Mouse (Mus musculus): Measurements from ENCODE around the gene Rnls. TPM values are rescaled to one million over a fixed set of nuclear protein-coding genes. Genes with fewer than 3 reads are reported as not detected.

The Rnls gene
- total RNA-seq, 2 experiments from 2014 or later = 2.5 TPM; not detected in 1

DNA sequence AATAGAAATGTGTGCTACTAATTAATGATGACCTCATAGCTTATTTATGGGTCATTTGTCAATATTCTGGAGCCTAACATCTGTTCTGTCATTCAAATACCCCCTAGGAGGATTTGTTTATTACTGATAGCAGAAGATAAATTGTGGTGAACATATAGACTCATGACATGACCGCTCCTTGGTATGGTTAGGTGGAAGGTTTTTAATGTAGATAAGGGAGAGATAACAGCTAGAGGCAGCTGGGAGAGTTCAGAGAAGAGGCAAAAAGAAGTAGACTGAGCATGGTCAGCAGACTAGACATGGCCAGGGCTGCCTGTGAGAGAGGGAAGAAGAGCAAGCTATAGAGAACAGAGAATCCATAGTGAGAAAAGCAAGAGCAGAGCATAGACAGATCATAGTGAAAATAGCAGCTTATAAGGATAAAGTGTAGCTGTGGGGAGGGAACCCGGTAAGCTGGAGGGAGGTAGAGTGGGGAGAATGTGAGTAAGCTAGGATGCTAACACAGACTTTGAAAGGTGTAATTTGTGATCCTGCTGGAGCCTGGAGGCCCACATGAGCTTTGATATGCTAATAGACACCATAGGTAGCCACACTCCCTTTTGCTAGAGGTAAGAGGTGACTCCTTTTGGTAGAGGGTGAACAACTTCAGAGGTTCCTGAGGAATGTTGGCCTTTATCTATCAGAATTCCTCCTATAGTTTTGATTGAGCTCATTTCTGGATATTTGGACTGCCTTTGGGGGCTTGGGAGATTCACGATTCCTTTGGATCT lies 127.7 kb downstream of the Rnls start:
- ATAC-seq (replicated peaks; ENCODE audit: low FRiP score, poor library complexity, severe bottlenecking) = no peak

GRCm38 (mm10) chr19:33262421-33262820 lies 129.7 kb downstream of the Rnls start:
- ATAC-seq (replicated peaks; ENCODE audit: low FRiP score, poor library complexity, severe bottlenecking) = no peak

DNA sequence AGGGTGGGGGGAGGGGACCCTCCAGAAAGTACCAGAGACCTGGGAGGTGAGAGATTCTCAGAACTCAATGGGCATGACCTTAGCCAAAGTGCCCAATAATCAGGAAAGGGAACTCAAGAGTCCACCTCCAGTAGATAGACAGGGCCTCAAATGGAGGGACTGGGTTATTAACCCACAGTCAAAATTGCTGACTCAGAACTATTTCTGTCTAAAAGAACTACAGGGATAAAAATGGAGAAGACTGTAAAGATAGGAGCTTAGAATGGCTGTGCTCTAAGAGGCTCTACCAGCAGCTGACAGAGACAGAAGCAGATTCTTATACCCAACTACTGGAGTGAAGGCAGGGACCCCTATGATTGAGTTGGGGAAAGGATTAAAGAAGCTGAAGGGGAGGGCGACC lies 132.9 kb downstream of the Rnls start:
- no peak for ATAC-seq (replicated peaks; ENCODE audit: low FRiP score, poor library complexity, severe bottlenecking)

- no peak for ATAC-seq (replicated peaks; ENCODE audit: low FRiP score, poor library complexity, severe bottlenecking)
Observed at GRCm38 (mm10) chr19:33253893-33254292, 138.2 kb downstream of the Rnls start.

GRCm38 (mm10) chr19:33252226-33252625 lies 139.9 kb downstream of the Rnls start:
- no peak for ATAC-seq (replicated peaks; ENCODE audit: low FRiP score, poor library complexity, severe bottlenecking)

GRCm38 (mm10) chr19:33244196-33244595 lies 147.9 kb downstream of the Rnls start:
- no peak for ATAC-seq (replicated peaks; ENCODE audit: low FRiP score, poor library complexity, severe bottlenecking)

- no peak for ATAC-seq (replicated peaks; ENCODE audit: low FRiP score, poor library complexity, severe bottlenecking)
Observed at GRCm38 (mm10) chr19:33240386-33240785, 151.7 kb downstream of the Rnls start.

DNA sequence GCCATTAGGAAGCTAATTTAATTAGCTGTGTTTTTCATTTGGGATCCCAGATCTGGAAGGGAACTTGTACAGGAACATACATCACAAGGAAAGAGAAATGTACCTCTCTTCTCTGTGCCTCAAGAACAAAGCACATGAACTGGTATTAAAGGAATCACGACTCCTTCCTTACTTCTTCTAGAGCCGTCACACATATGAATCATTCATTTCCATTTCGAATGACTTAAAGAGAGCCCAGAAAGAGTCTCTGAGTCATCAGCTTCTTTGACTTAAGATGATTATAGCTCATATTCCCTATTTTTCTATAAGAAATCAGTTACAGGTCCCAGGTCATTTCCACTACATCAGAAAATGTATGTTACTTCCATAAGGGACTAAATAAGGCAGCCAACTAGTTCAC lies 159.2 kb downstream of the Rnls start:
- ATAC-seq (replicated peaks; ENCODE audit: low FRiP score, poor library complexity, severe bottlenecking) = no peak

DNA sequence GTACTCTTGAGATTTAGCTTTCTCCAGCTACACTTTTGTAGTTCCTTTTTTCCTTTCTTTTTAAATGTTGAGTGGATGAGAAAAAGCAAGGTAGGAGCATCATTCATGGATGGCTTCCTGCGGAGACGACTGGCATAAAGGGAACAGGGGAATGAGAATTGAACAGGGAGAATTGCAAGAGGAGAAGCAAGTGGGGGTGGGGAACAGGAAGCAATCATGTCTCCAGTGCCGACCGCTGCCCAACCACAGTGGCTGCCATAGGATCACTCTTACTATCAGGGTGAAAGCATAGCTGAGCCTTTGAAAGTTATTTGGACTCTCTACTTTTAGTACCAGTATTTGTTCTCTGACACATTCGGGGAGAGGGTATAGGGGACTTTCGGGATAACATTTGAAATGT lies 160.8 kb downstream of the Rnls start:
- ATAC-seq (replicated peaks; ENCODE audit: low FRiP score, poor library complexity, severe bottlenecking) = no peak

DNA sequence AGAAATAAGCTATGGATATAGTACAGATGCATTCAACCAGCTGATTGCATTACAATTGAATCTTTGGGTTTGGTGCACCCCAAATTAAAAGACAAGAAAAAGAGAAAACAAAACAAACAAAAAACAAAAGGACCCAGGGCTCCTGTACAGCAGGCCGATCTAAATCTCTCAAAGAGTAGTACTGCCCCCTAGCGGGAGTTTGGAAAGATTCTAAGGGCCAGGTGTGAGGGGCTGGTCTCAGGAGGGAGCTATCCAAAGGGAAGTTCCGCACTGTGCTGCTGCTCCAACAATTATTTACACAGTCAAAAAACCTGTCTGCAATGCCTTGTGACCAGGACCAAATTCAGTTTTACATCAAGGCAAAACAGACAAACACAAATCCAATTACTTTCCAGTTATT lies 165.1 kb downstream of the Rnls start:
- no peak for ATAC-seq (replicated peaks; ENCODE audit: low FRiP score, poor library complexity, severe bottlenecking)

DNA sequence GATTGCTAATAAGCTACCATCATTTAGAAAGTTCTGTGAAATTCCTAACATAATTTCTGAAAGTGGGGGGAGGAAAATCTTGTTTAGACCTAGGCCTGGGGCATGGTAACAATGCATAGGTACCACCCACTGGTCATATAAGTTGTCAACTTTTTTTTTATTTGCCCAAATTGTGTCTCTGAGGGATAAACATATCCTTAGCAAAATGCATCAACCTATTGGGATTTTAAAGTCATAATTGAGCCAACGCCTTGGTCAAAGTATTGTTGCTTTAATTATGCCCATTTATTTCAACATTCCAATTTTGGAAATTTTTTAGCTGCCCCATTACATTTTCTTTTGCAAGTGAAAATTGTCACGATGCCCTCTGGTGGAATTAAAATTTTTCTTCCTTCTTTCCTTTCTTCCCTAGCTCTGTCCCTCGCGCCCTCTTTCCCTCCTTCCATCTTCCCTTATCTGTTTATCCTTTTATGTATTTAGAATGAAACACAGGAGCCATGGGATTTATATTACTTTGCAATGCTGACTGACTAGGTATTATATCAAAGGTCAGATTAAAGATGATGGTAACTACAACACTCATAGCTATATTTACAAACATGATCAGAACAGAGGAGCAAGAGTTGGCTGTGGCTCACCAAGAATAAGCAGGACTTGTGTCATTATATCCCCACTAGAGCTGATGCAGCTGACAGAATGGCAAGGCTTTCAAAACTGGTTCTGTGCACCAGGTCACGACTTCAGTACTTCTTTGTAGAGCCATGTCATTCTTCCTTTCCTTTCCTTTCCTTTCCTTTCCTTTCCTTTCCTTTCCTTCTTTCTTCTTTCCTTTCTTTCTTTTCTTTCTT lies 166.0 kb downstream of the Rnls start:
- ATAC-seq (replicated peaks; ENCODE audit: low FRiP score, poor library complexity, severe bottlenecking) = no peak

DNA sequence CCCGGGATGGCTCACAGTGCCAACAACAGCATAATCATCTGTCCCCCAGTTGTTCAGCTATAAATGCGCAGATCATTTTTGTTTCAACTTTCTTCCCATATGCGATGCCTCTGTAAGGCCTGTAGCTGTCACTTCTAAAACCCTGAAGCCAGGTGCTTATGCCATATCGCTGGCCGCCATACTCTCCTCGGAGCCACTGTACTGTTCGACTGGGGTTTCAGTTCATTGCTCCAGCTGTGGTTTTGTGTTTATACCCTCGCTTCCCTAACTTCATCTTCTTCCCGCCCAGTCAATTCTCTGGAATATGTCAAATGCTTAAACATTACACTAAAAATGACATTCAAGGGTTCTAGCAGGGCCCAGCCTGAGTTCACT lies 167.1 kb downstream of the Rnls start:
- no peak for ATAC-seq (replicated peaks; ENCODE audit: low FRiP score, poor library complexity, severe bottlenecking)

DNA sequence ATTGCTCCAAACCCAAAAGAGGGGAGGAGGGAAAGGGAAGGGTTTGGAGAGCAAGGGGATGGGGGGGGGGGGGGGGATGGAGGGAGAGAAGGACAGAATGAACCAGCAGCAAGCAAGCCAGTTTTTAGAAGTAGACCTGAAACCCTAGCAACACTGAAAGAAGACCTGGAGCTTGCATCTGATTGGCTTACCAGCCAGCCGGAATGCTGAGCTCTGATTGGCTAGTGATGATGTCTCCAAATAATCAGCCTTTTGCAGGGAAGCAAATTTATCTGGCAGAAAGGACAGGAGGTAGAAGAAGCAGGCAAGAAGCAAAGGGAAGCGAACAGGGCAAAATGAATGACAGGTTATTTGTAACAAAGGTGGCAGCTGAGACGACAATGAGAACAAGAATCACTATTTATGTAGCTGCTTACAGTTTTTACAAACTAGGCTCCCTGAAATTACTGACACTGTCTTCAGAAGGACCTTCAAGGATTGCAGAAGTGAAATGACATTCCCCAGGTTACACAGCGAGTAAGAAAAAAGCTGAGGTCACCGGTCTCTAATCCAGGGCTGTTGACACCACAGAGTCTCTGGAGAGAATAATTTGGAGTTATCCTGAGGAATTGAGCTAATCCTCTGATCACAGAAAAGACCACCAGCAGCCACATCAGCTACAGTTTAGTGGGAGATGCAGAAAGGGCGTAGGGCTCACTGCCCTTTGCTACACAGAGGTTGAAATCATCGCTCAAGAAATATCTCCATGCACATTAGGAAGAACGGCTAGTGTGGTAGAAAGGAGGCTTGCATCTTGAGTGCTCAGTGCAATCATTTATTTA lies 167.7 kb downstream of the Rnls start:
- no peak for ATAC-seq (replicated peaks; ENCODE audit: low FRiP score, poor library complexity, severe bottlenecking)

GRCm38 (mm10) chr19:33223766-33224165 lies 168.3 kb downstream of the Rnls start:
- no peak for ATAC-seq (replicated peaks; ENCODE audit: low FRiP score, poor library complexity, severe bottlenecking)

DNA sequence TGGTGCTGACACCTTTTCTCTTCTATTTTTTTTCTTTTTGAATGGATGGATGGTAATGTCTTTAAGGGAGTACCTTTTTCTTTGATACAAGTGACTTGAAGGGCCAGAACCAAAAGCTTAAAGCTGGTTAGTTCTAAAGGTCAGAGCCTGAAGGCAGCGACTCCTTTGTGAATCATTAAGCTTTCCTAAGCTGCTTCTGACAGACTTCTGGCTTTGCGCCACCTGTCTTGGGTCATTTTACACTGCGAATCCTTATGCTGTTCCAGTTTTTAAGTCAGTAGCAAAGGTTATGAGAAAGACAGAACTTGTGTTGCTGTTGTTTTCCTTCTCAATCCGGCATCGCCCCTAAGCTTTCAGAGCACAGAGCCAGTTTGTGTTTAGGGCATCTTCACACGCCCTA lies 168.8 kb downstream of the Rnls start:
- ATAC-seq (replicated peaks; ENCODE audit: low FRiP score, poor library complexity, severe bottlenecking) = no peak

DNA sequence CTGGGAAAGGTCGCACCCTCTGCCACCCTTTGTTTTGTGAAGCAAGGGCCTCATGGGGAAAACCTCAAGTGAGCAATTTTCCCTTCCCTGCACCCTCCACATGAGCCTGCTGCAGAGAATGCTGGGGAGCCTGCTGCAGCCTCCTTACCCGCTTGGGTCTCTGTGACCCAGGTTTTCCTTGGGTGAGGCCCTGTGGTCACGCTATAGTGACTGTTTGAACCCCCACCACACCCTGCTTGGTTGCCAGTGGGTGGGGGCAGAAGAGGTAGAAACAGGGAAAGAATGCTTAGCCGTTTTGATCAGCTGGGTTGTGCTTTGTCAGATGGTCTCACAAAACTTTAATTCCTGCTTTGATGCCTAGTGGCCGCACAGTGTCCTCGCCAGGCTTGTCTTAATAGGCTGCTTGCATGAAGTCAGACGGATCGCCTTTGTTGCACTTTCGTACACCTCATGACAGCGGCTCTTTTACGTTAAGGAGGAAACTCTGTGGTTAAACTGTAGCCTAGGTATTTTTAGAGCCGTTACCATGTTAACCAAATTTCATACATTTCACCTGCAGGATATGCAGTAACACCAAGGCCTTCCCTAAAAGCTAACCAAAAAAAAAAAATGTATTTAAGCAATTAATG lies 169.4 kb downstream of the Rnls start:
- ATAC-seq (replicated peaks; ENCODE audit: low FRiP score, poor library complexity, severe bottlenecking) = no peak

- no peak for ATAC-seq (replicated peaks; ENCODE audit: low FRiP score, poor library complexity, severe bottlenecking)
Observed at GRCm38 (mm10) chr19:33217791-33218300, 174.2 kb downstream of the Rnls start.

GRCm38 (mm10) chr19:33209709-33210108 lies 182.4 kb downstream of the Rnls start:
- no peak for ATAC-seq (replicated peaks; ENCODE audit: low FRiP score, poor library complexity, severe bottlenecking)

DNA sequence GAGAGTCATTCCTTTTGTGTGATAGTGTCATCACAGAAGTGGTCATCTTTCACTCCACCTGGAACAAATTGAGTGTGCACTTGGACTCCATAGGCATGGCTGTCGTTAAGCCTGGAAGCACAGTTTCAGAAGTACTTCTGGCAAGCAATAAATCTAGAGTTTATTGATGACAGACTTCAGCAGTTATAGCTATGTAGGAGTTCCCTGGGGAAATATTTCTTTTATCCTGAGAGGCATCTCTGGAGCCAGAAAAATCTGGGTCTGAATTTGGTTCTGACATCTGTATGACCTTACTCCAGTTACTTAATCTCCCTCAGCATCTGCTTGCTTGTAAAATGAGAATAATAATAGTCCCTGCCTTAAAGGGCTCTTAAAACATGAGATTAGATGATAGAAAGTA lies 184.1 kb downstream of the Rnls start:
- no peak for ATAC-seq (replicated peaks; ENCODE audit: low FRiP score, poor library complexity, severe bottlenecking)

DNA sequence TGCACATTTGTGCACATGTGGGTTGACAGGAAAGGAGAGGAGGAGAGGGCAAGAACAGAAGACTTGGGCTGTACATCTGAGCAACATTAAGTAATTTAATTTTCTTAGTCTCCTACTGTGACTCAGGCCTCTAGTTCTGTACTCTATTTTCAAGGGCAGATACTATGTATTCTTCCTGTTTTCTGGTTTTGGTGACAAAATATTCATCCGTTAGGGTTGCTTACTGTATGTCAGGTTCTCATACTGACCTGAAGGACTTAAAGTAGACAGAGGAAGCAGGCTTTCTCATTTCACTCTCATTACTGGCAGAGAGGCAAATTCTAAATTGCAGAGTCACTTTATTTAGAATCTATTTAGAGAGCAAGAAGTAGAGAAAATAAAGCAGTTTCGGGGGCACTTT lies 186.7 kb downstream of the Rnls start:
- ATAC-seq (replicated peaks; ENCODE audit: low FRiP score, poor library complexity, severe bottlenecking) = no peak

Data from erythroblast, adult 5-6 weeks (primary cell).